Mouse (Mus musculus) bone marrow macrophage, adult 2 months (primary cell): ENCODE measurements around the gene Dnajb8.
A peak's percentile ranks its signal among the peaks of the same experiment; 100 is the strongest.

Experiments
- CTCF ChIP-seq: IDR thresholded peaks from 2 replicates; pipeline ENCODE4 v1.5.1; 2012; ENCODE audit warnings: low read depth, mild to moderate bottlenecking, low read length, moderate library complexity
- POLR2A ChIP-seq: IDR thresholded peaks from 2 replicates; pipeline ENCODE4 v1.6.1; 2012; ENCODE audit warnings: mild to moderate bottlenecking, low read depth, low read length, borderline replicate concordance

DNA sequence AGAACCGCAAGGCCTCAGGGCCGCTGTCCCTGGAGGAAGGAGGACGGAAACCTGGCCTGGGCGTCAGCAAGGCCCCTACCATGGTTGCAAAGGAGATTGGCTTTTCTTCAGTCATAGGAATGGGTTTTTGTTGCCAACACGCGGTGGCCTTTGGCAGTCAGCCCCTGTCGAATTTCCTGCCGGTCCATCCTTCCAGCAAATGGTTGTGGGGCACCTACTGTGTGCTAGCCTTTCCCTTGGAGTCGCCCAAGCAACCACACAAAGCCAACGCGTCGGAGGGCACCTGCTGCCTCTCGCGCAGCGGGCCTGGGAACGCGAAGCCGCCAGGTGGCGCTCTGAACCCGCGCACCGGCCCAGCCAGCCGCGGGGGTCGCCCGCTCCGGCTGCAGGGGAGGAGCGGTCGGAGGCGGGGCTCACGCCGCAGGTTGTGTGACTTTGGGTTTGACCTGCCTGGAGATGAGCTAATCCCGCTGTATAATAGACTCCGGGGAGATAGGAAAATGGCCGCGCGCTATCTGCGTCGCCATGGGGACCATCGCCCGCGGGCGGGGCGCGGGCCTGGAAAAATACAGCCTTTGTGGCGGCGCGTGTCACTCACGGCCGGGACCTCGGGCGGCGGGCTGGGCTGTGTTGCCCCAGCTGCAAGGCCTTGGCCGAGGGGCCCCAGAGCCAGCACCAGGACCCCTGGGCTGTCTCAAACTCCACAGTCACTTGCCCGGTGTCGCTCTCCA, 32.6 kb upstream of the Dnajb8 start:
- TF ChIP-seq CTCF: peak; percentile 96
- TF ChIP-seq POLR2A: no peak
